Mouse (Mus musculus) gastrocnemius, postnatal 36 days (tissue): ENCODE data around the gene Dab2ip. TPM values are rescaled to one million over a fixed set of nuclear protein-coding genes. Genes with fewer than 3 reads are reported as not detected.

Source experiments
- DNase-seq, 2 experiments: peaks; one replicate each; pipeline ENCODE4 v3.0.0; 2022
- intact Hi-C: fragments of 180-260 bp; cut with DNase I; formaldehyde crosslinking; loops from one replicate; pipeline ENCODE4 v1.15.1; 2025
- total RNA-seq, 2 experiments: library from RNA; stranded (reverse); gene quantifications; 2 replicates each; pipeline ENCODE4 v1.2.3; 2021

Gene Dab2ip
- total RNA-seq, 2 experiments from 2014 or later, result 37.6 to 46.5 TPM

DNA sequence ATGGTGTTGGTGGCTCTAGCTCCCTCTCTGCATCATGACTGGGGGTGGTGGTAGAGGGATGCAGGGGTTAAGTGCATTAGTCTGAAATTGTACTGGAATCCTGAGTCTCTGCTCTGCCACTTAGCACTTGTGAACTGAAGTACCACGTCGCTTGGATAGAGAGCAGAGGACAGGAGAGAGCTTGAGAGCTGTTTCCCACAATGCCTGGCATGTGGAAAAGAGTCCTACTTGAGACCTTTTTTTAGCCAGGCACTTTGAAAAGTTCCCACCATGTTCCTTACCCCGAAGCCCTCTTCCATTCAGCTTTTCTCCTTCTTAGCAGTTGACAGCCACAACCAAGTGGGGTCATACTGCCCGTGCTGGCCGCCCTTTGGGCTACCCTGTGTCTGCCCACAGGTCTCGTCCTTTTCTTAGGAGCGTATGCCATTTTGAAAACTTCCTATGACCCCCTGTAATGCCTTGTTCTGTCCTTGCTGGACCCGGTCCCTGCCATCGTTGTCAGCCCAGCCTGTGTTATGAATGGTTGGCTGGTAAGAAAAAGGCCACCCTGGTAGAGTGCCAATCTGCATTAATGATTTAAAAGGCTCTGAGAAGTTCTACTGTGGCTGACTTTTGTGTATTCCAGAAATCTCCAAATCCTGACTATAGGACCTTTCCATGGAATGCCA, 34.8 kb downstream of the Dab2ip start:
- intact Hi-C loops, result no loop called here

DNA sequence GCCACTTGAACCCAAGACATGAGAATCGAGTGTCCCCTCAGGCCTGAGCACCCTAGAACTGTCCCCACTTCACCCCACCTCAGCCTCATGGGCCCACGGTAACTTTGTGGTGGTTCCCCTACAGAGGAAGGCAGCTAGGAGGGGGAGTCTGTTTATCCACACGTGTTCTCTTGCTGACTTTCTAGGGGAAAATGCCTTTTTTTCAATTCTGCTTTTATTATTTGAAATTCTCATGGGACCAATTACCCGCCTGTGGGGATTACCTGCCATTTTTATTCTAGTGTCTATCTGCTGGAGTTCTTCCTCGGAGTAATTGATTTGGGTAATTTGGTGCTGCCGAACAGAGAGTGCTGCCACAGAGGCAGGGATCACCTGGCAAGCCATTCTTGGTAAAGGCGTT, 35.8 kb downstream of the Dab2ip start:
- DNase-seq, result no peak
- intact Hi-C loops, result no loop called here

More for the DNA sequence above, 34.8 kb downstream of the Dab2ip start:
- no peak for DNase-seq

DNA sequence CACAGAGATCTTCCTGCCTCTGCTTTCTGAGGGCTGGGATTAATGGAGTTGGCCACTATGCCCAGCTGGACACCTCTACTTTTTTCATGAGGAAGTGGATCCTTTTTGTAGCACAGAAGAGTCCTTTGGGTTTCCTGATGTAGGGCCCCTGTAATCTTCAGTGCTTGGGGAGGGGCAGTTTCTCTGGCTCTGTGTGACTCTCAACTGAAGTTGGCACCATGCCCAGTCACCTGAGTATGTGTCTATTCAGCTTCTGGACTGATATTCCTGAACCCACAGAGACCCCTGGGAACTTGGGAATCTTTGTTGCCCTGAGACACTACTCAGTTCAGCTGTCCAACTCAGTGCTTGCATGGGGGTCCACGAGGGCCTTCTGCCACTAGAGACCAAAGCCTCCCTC, 37.0 kb downstream of the Dab2ip start:
- intact Hi-C loops, result no loop called here
- DNase-seq, result no peak

DNA sequence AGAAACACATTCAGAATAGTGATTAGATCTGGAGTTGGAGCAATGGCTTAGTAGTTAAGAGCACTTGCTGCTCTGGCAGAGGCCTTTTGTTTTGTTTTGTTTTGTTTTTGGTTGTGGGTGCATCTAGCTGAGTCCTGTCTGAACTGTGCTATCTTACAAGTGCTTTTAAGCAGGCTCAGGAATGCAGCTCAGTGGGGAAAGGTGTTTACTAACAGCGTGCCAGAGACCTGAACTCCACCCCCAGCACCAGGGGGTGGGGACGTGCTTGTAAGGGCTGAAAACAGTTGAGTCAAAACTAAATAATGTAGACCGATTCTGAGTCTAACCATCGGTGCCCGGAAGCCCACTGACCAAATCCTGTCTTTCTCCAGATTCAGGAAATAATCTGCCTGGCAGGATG, 37.7 kb downstream of the Dab2ip start:
- intact Hi-C loops, result no loop called here

DNA sequence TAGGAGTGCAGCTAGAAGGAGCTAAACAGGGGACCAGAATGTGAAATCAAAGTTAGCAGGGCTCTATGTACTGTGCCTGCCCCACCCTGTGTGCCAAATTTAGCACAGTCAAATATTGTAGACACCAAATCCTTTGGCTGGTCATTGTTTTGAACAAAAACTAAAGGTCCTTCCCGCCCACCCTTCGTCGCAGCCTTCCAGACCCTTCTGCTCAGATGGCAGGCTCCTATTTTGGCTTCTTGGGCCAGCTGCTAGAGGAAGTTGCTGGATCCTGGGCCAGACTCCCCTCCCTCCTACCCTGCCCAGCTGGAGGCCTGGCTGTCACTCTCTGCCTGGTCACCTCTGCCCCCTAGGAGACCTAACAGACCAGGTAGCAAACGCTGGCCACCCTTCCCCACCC, 38.7 kb downstream of the Dab2ip start:
- intact Hi-C loops, result no loop called here

More for the DNA sequence above, 37.7 kb downstream of the Dab2ip start:
- DNase-seq, result no peak

DNA sequence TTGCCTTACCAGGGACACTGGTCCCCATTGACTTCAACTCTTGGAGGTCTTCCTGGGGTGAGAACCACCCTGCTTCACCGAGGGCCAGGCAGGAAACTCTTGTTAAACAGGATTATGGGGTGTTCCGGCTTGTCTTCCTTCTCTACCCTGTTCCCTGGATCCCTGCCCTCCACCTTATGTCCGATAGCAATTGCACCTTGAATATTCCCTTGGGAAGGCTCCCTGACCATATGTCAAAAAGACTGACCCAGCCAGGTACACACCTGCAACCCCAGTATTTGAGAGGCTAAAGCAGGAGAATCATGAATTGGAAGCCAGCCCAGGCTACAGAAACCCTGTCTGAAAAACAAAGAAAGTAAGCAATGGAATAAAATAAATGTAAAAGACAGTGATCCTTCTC, 40.8 kb downstream of the Dab2ip start:
- intact Hi-C loops, result no loop called here
- DNase-seq, result no peak

More for the DNA sequence above, 38.7 kb downstream of the Dab2ip start:
- DNase-seq, result no peak

DNA sequence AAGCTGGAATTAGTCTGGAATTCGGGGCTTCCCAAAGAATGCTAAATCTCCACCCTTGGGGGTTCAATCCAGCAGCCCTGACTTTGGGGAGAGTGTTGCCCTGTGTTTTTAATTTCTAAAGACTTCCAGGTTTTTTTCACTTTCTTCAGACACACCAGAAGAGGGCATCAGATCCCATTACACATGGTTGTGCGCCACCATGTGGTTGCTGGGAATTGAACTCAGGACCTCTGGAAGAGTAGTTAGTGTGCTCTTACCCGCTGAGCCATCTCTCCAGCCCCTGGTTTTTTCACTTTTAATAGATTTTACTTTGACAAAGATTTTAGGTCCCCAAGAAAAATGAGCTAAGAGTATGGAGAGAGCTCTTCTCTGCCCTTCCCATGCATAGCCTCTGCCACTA, 43.6 kb downstream of the Dab2ip start:
- intact Hi-C loops, result no loop called here

DNA sequence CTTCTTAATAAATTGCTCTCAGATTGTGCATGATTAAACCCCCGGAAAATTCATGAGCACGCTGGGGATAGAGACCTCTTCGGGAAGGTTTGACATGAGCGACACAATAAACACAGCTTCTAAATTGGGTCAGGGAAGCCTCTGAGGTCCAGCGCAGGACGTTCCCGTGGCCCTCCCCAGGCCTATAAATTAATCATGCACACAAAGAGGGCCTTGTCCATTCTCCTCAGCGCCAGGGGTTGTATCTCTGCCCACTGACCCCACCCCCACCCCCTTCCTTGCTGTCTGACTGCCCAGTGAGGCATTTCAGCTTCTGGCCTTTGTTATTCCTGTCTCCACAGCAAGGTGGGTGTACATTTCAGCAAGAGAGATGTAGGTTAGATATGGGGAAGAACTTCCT, 49.4 kb downstream of the Dab2ip start:
- intact Hi-C loops, result loop anchor here (5.0 kb wide), 1 partner anchor 300 kb away; no protein-coding TSS in a partner anchor
- no peak for DNase-seq

More for the DNA sequence above, 43.6 kb downstream of the Dab2ip start:
- no peak for DNase-seq

DNA sequence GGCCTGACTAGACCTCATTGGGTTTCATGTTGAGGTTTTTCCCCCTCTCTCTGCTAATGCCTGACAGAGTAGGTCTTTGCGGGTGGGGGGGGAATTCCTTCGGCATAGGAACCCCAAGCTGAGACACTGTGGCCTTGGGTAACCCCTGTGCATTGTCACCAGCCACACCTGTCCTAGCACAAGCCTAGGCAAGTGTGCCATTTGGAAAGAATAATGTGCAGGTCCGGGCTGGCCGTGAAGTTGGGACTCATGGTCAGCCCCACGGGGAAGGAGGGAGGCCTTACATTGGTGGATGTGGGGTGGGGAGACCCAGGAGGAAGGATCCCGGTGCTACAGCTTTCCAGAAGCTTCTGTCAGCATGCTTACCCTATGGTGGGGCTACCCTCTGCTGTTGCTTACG, 50.8 kb downstream of the Dab2ip start:
- DNase-seq, result no peak
- intact Hi-C loops, result loop anchor here (5.0 kb wide), 1 partner anchor 298 kb away; no protein-coding TSS in a partner anchor

DNA sequence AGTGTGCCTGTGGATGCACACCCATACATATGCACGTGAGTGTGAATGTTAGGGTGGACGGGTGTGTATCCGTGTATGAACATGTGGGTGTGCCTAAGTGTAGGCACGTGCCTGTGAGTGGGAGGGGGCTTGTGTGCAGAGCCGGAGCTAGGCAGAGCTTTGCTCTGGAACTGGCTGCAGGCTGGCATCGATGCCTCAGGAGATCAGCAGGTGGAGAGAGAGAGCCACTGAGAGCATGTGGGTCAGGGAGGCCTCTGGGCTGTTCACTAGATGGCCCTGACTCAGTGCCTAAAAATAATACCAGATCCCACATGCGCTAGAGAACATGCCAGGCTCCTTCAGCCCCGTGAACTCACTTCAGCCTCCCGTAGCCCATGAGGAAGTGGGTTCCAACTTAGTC, 51.3 kb downstream of the Dab2ip start:
- intact Hi-C loops, result loop anchor here (5.0 kb wide), 1 partner anchor 298 kb away; no protein-coding TSS in a partner anchor
- DNase-seq, result no peak

DNA sequence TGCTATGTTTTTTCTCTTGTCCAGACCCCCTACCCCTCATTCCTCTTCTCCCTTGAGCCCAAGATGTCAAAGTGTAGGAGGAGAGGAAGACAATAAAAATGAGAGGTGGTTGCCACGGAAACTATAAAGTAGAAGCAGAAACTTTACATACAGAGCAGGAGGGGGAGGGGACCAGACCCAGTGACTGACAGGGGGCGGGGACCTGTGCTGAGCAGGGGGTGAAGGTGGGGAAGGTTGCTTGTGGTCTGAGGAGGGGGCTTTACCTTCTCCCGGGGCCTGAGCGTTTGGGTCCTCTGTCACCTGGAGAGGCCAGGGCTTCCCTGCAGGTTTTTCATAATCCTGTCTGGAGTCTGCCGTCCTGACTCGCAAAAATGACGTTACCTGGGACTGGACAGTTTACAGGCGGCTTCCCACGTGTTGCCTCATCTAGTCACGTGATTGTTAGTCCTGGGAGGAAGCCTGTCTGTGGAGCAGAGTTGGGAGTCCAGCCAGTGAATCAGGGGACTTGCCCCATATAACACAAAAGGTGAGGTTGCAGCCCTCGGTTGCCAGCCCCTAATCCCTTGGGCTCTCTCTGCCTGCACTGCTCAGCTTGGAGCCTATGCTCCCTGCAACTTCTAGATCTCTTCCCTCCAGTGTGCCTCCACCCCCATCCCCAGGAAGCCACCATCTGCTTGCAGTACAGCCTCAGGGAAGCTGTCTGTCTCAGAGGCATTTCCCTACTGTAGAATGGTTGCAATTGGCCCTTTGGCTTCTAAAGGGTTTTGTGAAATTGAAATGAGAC, 52.3 kb downstream of the Dab2ip start:
- intact Hi-C loops, result no loop called here
- DNase-seq, result no peak

DNA sequence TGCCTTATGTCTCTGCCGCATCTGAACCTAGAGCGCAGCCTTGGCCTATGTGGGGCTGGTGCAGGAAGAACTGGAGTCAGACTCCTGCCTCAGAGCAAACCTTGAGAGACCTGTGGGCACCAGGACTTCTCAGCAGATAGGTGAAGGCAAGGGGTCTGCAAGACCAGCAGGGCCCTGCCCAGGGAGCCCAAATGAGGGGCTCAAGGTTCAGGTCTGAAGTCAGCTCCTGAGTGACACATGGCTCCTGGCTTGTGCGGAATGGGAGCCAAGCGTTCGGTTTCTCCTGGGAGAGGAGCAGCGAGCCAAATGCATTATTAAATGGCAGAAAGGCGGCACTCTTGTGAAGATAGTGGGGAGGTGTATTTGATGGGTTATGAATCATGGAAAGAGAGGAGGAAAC, 52.9 kb downstream of the Dab2ip start:
- intact Hi-C loops, result no loop called here

DNA sequence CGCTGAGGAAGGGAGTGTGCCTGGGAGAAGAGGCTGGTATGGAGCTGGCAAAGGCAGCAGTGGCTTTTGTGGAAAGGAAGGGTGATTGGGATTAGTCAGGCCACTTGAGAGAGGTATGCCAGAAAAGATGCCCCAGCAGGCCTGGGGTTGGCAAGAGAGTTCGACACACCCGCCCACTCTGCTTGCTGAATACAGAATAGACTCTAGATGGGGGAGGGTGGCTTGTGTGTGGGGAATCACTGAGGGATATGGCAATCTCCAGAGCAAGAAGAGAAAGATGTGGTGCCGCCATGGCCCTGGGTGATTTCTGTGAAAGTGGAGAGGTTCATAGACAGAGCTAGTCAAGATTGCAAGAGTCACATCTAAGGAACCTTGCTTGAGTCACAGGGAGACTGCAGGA, 53.6 kb downstream of the Dab2ip start:
- no peak for DNase-seq
- intact Hi-C loops, result no loop called here

More for the DNA sequence above, 52.9 kb downstream of the Dab2ip start:
- no peak for DNase-seq

DNA sequence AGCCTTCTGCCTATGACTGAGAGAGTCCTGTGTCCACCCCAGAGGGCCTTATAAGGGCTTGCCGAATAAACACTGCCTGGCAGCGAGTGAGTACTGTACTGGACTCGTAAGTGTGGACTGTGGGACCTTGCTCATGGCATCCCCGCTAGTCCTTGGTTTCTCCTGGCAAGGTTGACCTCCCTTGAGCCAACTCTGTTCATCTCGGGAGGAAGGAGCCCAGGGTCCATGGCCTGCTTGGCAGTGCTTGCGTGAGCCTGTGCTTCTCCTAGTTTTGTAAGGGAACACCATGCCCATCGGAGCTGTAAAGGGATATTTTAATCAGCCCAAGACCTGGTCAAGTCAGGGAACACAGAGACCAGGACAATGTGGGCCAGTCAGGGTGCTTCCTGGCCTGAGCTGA, 54.2 kb downstream of the Dab2ip start:
- intact Hi-C loops, result no loop called here
- no peak for DNase-seq

DNA sequence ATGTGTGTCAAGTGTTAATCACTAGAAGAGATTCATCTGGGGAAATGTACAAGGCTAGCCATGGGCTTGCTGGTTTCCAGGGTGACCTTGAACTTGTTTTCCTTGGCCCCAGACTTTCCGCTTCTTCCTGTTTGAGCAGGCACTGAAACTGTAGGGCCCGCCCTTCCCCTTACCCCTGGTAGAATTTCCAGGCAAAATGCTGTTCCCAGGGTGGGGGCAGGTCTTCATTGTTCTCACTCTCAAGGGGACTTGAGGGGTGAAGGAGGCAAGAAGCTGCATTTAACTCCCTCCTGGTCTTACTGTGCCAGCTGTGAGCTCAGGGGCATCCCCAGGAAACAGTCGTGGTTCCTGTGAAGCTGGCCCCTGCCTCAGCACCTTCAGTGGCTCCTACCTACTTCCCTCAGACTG, 55.9 kb downstream of the Dab2ip start:
- intact Hi-C loops, result no loop called here
- no peak for DNase-seq

DNA sequence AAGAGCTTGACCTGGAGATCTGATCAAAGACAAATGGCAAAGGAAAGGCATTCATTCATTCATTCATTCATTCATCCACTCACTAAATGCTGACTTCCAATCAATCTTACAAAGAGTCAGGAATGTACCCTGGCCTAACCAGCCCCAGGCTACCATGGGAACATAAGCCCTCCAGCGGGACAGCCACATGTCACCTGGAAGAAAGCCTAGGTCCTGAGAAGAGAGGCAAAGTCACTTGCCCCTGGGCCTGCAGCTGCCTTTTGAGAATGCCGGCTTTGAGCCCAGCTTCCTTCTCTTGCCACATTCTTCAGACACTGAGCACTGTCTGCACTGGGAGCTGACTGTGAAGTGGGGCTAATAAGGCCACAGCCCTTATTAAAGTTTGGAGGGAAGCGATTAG, 56.3 kb downstream of the Dab2ip start:
- DNase-seq, result no peak

DNA sequence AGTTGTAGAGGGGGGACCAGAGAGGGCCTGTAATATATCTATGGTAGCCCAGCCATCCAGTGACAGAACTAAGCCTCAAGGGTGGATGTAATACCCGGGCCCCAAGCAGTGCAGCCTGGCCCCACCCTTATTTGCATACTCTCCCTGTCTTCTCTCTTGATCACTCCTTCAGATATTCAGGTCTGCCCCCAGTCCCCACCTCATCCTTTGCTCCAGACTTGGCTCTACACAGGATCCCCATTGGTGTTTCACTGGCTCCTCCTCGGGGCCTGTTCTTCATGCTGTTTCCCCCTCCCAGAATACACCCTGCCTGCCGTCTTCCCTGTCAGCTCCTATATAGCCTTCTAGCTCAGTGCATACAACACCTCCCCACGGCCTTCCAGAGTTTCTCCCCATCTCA, 57.3 kb downstream of the Dab2ip start:
- no peak for DNase-seq
- intact Hi-C loops, result no loop called here

More for the DNA sequence above, 56.3 kb downstream of the Dab2ip start:
- intact Hi-C loops, result no loop called here

DNA sequence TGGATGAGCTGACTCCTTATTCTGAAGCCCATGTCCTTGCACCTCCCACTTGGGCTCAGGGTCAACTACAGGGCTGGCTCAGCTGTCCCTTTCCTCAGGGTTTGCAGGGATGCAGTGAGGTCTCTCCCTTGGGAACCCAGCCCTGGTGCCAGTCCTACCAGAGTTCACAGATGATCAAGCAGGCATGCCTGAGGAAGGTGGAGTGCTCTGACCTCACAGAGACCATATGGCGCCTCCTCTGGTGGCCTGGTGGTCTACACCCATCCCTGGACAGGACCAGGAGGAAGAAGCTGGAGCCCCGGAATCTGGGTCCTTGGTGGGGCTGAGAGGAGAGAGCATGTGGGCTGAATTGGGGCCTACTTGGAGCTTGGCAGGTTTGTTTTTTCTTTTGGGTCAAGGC, 57.9 kb downstream of the Dab2ip start:
- intact Hi-C loops, result no loop called here
- no peak for DNase-seq

DNA sequence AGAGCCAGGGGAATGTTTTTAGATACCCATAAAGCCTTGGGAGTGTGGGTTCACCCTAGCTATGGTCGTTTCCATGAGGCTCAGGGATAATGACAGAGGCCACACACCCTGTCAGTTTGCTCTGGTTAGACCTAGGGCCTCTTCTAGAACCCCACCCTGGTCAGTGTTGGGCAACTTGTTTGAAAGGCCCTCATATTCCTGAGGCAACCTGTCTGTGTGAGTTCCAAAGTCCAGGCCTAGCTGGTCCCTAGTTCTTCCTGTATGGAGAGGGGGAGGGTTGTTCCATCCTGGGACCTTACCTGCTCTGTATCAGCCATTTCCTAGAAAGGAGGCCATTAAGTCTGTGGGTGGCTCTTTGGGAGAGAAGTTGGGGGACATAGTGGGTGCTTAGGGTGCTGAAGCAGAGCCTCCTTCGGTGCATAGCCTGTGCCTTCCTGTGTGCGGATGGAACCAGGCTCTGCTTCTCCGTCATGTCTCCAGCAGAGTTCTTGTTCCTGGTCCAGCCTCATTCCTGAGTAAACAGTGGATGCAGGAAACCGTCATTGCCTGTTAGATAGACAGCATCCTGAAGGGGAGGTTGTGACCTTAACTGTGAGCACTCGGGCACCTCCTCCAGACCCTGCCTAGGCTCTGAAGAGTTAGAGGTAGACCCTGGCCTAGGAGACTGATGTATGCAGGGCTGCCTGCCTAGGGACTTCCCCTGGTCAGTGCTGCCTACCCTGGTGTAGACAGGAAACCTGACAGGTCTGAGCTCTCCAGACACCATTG, 59.0 kb downstream of the Dab2ip start:
- DNase-seq, result no peak
- intact Hi-C loops, result no loop called here

DNA sequence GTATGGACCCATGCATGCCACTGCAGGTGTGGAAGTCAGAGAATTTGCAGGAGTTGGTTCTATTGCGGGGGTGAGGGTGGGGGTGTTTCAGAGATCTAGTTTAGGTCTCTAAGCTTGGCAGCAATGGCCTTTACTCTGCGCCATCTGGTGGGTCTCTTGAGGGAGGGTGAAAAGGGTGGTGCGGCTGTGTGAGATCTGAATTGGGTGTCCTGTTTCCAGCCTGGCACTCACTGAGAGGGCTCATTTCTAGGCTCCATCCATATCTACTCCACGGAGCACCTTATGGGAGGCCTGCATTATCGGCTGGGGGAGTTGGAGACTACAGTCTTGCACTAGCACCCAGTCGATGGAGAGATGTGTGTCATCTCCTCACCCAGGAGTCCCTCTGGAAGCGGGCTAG, 60.9 kb downstream of the Dab2ip start:
- no peak for DNase-seq
- intact Hi-C loops, result no loop called here

DNA sequence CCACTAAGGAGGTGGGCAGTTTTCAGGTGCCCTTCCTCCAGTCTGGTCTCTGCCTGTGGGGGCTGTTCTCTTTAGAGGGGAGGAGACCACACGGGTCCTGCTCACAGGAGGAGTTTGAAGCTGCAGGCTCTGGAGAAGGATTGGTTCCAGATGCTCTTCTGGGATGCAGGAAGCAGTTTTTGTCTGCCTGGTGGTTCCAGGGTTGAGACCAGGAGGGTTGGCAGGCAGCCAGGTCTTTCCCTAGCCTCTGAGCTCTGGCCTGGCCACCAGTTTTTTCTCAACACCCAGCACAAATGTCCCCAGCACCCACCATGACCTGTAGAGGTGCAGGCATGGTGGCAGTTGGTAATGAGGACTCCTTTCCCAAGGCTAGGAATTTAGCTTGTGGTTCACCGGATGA, 61.5 kb downstream of the Dab2ip start:
- intact Hi-C loops, result no loop called here
- no peak for DNase-seq
